Mouse (Mus musculus) heart, adult 2 months (tissue): ENCODE data around the gene Ttc1.

Source experiments
- CTCF ChIP-seq: fragments of 200-600 bp; IDR thresholded peaks from 2 replicates; pipeline ENCODE4 v1.8.1; 2022; ENCODE audit warnings: antibody characterized with exemption, mild to moderate bottlenecking, moderate library complexity
- POLR2A ChIP-seq: fragments of 200-500 bp; IDR thresholded peaks from 2 replicates; pipeline ENCODE4 v1.6.1; 2011; ENCODE audit warnings: mild to moderate bottlenecking, low read depth, low read length, control low read depth; ENCODE audit not compliant: insufficient read depth

DNA sequence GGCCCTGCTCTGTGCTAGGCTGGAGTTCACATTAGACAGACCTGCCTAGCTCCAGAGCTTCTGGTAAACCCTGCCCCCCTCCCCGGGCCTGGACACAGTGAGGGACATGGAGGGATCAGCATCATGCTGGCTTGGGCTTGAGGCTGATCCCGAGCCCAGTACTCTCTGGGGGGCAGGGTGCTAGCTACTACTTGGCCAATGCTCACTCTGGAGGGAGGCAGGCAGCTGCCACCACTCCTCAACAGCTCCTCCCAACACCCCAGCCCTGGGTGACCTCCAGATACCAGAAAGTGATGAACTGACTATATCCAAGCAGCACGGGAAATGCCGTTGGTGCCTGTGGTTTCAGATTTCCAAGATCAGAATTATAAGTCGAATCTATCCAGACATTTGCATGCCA, 25.9 kb upstream of the Ttc1 start:
- TF ChIP-seq POLR2A (no peak), CTCF (no peak)
